Mouse (Mus musculus): Measurements from ENCODE around the gene Olfr679.
"Not testable (repeated sequence)": the region's sequence is repeated elsewhere in the genome, so short reads cannot be mapped to it uniquely, and the experiment has no call there.

The Olfr679 gene

DNA sequence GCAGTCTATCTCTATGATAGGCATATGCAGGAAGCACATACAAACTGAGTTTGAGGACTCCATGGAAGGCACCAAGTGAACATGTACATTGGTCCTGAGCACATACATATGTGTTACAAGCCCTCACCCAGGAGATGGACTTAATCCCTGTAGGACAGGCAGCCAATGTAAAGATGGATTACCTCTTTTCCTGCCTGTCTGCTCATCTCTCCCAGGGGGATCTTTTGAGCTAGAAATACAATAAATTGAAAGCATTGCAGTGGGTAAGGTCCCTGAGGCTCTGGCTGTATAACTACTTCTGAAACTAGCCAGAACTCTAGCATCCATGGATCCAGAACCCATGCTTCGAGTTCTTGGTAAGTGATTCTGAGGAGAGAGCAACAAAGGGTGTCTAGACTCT, at the start of gene Olfr679:
Gene Olfr679 (plus strand): TSS at position 301 of the 400 bp plus-strand sequence.
- no peak for DNase-seq

DNA sequence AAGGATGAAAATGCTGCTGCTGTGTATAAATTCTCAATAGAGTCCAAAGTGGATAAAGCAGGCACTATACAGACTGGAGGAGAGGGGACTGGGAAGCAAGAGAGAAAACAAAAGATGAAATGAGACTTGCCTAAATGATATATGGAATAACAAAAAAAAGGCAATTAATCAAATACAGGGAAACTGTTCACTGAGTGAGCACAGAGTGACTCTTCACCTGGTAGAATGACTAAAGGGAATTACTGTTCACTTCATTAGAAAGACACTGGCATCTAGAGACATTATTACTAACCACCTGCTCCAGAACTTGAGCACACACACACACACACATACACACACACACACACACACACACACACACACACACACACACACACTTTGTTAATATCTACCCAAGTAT, 48.6 kb upstream of the Olfr679 start, which contains the start of gene Olfr676:
Gene Olfr676 (plus strand): TSS at position 301 of the 400 bp plus-strand sequence.
- no peak for DNase-seq

DNA sequence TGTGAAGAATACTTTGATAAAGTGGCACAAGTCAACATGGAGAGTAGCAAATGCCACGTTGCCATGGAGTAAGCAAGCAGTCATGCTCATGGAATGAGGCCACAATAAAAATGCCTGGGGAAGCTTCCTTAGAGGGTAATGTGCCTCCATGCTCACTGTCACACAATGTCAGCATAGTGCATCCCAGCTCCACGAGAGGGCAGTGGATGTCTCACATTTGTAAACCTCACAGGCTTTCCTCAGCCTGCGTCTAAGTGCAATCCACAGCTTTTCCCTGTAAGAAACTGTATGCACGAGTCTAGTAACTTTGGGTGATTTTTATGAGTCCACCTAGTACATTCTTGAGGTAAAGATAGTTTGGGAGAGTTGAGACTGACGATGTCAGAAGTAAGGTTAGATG, 47.2 kb upstream of the Olfr679 start:
- not testable (repeated sequence) for DNase-seq

DNA sequence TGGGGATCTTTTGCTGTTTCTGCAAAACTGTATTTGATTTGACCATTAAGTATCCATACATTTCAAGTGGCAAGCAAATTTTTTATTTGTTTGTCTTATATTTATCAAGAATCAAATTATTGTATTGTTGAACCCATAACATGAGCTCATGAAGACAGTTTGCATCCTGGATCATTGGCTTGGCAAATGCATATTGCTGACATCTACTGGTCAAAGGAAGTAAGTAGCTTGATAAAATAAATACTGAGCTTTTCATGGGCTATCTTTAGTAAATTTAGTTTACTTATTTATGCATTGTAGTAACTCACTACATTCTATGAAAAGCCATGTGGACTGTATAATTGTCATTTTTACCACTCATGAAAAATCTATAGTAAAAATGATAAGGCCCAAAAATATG, 22.1 kb upstream of the Olfr679 start:
- no peak for DNase-seq

- DNase-seq, result no peak
Observed at GRCm38 (mm10) chr7:105064175-105064574, 16.8 kb upstream of the Olfr679 start, which contains the start of gene Olfr678. Olfr678 (plus strand) TSS chr7:105064475.

DNA sequence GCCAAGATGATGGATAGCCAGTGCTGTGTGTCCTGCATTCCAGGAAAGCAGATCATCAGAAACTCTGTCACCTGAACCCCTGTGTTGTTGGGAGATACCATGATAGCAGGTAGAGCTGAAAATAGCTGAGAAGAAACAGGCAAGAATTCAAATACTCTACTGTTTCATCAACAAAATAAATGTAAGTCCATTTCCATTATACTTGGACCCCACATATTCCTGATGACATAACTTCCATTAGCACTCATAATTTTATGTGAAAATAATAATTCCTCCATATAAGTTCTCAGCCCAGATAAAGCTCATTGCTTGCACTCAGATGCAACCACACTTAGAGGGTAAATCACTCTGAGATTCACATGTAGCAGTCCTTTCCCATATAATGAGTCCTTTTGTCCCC, 11.7 kb downstream of the Olfr679 start, which contains the start of gene Olfr680-ps1:
Gene Olfr680-ps1 (minus strand): TSS at position 101 of the 400 bp plus-strand sequence.
- DNase-seq, result not testable (repeated sequence)

GRCm38 (mm10) chr7:105116536-105116935, 35.5 kb downstream of the Olfr679 start, which contains the start of gene Olfr681:
Olfr681 (plus strand) TSS chr7:105116836.
- DNase-seq, result no peak

Data from lung, postnatal 14 days (tissue).